Mouse (Mus musculus) lung, adult 2 months (tissue): ENCODE measurements around the gene Car5a.

Experiments
- CTCF ChIP-seq: fragments of 200-500 bp; IDR thresholded peaks from 2 replicates; pipeline ENCODE4 v1.5.1; 2011; ENCODE audit warnings: mild to moderate bottlenecking, low read length, control low read depth; ENCODE audit not compliant: insufficient read depth
- POLR2A ChIP-seq: fragments of 200-500 bp; IDR thresholded peaks from 2 replicates; pipeline ENCODE4 v1.6.1; 2011; ENCODE audit warnings: low read depth, mild to moderate bottlenecking, control low read depth, low read length, borderline replicate concordance; ENCODE audit errors: extremely low read depth

GRCm38 (mm10) chr8:121932026-121932667 lies 12.6 kb downstream of the Car5a start:
- TF ChIP-seq POLR2A (no peak), CTCF (no peak)
